Mouse (Mus musculus): ENCODE measurements around the gene Gng12.

DNA sequence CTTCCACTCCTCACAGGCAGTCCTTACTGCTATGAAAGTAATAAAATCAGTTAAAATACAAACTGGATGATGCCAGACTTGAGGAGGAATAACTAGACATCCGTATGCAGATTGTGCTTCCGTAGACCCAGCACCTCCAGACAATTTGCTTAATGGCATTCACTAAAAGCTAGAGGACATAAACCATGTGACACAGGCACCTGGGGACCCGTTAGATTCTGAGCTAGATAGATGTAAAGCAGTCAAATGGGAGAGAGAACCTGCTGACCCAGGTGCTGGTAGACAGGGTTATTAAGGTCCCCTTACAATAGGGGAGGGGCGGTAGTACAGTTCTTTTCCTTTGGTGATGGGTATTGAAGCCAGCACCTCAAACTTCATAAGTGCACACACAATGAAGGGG is 127.5 kb downstream of the Gng12 start:
- TF ChIP-seq CTCF (IDR thresholded peaks at IDR 0.05), result no peak
- TF ChIP-seq EP300 (IDR thresholded peaks at IDR 0.05), result no peak
